Mouse (Mus musculus): ENCODE data around the gene Pla1a. TPM values are rescaled to one million over a fixed set of nuclear protein-coding genes. Genes with fewer than 3 reads are reported as not detected.

Pla1a gene
- polyA plus RNA-seq, 1 experiment from 2014 or later = 0.11 TPM

GRCm38 (mm10) chr16:38454533-38455254 is 21.7 kb upstream of the Pla1a start:
- ATAC-seq (ENCODE audit: low FRiP score, low TSS enrichment) (no peak), DNase-seq (ENCODE audit: low spot score) (no peak)
- 77% methylated on average over 11 of the region's 11 CpGs for WGBS
- no peaks in the 10 kb centered on the region for H3K27me3 ChIP-seq (ENCODE audit: control insufficient read depth, insufficient read depth, low read length)
- H3K9me3 ChIP-seq (ENCODE audit: control insufficient read depth, low read length) = no peaks in the 10 kb centered on the region
- no peaks in the 10 kb centered on the region; the same call in 1 of the 2 replicates for H3K36me3 ChIP-seq (ENCODE audit: control insufficient read depth, insufficient read depth, low read length)
- H3K4me2 ChIP-seq (replicated peaks; ENCODE audit: low read depth) = no peak overlapping the region
- H3K9ac ChIP-seq (ENCODE audit: low read length) = no peak overlapping the region
- H3K4me1 ChIP-seq (replicated peaks; ENCODE audit: control insufficient read depth, insufficient read depth) = no peaks in the 10 kb centered on the region
- no peak overlapping the region for H3K27ac ChIP-seq (replicated peaks)
- TF ChIP-seq EP300 (optimal IDR thresholded peaks at IDR 0.05) (no peak), CTCF (IDR thresholded peaks at IDR 0.05; ENCODE audit: low read depth) (no peak)
- H3K4me3 ChIP-seq (ENCODE audit: low read depth, low read length) = no peak overlapping the region

- H3K27me3 ChIP-seq (ENCODE audit: control insufficient read depth, insufficient read depth, low read length) = no peaks in the 10 kb centered on the region
- H3K36me3 ChIP-seq (ENCODE audit: control insufficient read depth, insufficient read depth, low read length) = peaks cover 4% of the 10 kb centered on the region
- H3K9ac ChIP-seq (ENCODE audit: low read length) = no peak overlapping the region
- no peak overlapping the region for H3K4me2 ChIP-seq (replicated peaks; ENCODE audit: low read depth)
- no peaks in the 10 kb centered on the region for H3K4me1 ChIP-seq (replicated peaks; ENCODE audit: control insufficient read depth, insufficient read depth)
- H3K4me3 ChIP-seq (ENCODE audit: low read depth, low read length) = no peak overlapping the region
- DNase-seq (ENCODE audit: low spot score) (no peak), ATAC-seq (ENCODE audit: low FRiP score, low TSS enrichment) (no peak)
- TF ChIP-seq CTCF (IDR thresholded peaks at IDR 0.05; ENCODE audit: low read depth) = no peak
- TF ChIP-seq EP300 (optimal IDR thresholded peaks at IDR 0.05) = no peak
- H3K27ac ChIP-seq (replicated peaks) = no peak overlapping the region
- no peaks in the 10 kb centered on the region for H3K9me3 ChIP-seq (ENCODE audit: control insufficient read depth, low read length)
- 93% methylated on average over 4 of the region's 4 CpGs for WGBS
Measured at GRCm38 (mm10) chr16:38453952-38454351, 21.0 kb upstream of the Pla1a start.

GRCm38 (mm10) chr16:38453203-38453553 is 20.2 kb upstream of the Pla1a start:
- Histone ChIP-seq H3K27me3 (ENCODE audit: control insufficient read depth, insufficient read depth, low read length) (no peaks in the 10 kb centered on the region), H3K9me3 (ENCODE audit: control insufficient read depth, low read length) (no peaks in the 10 kb centered on the region), H3K4me3 (ENCODE audit: low read depth, low read length) (peak overlapping the region; percentile 65), H3K4me2 (replicated peaks; ENCODE audit: low read depth) (peak overlapping the region; percentile 93), H3K27ac (replicated peaks) (peak overlapping the region; percentile 96), H3K4me1 (replicated peaks; ENCODE audit: control insufficient read depth, insufficient read depth) (no peaks in the 10 kb centered on the region), H3K36me3 (ENCODE audit: control insufficient read depth, insufficient read depth, low read length) (peaks cover 4% of the 10 kb centered on the region), H3K9ac (ENCODE audit: low read length) (peak overlapping the region; percentile 91)
- 13% methylated on average over 3 of the region's 3 CpGs for WGBS
- ATAC-seq (ENCODE audit: low FRiP score, low TSS enrichment) (no peak), DNase-seq (ENCODE audit: low spot score) (no peak)
- TF ChIP-seq CTCF (IDR thresholded peaks at IDR 0.05; ENCODE audit: low read depth) (no peak), EP300 (optimal IDR thresholded peaks at IDR 0.05) (no peak)

GRCm38 (mm10) chr16:38452442-38453202 is 19.7 kb upstream of the Pla1a start, which contains the start of gene Adprh:
TSS of gene Adprh (minus strand) at chr16:38452703.
- Histone ChIP-seq H3K4me3 (ENCODE audit: low read depth, low read length) (peak within 1 kb of the TSS; percentile 65), H3K4me1 (replicated peaks; ENCODE audit: control insufficient read depth, insufficient read depth) (no peaks in the 10 kb centered on the region), H3K36me3 (ENCODE audit: control insufficient read depth, insufficient read depth, low read length) (peaks cover 4% of the 10 kb centered on the region), H3K4me2 (replicated peaks; ENCODE audit: low read depth) (peak within 1 kb of the TSS; percentile 93), H3K9ac (ENCODE audit: low read length) (peak within 1 kb of the TSS; percentile 91), H3K27ac (replicated peaks) (peak within 1 kb of the TSS; percentile 96), H3K27me3 (ENCODE audit: control insufficient read depth, insufficient read depth, low read length) (no peaks in the 10 kb centered on the region), H3K9me3 (ENCODE audit: control insufficient read depth, low read length) (no peaks in the 10 kb centered on the region)
- no peak for TF ChIP-seq EP300 (optimal IDR thresholded peaks at IDR 0.05)
- TF ChIP-seq CTCF (IDR thresholded peaks at IDR 0.05; ENCODE audit: low read depth) = peak; percentile 29; the same call in 1 of the 2 replicates
- DNase-seq (ENCODE audit: low spot score) = peak; percentile 96
- WGBS = 1% methylated on average over 42 of the region's 61 CpGs
- peak; percentile 97 for ATAC-seq (ENCODE audit: low FRiP score, low TSS enrichment)

GRCm38 (mm10) chr16:38451421-38452205 is 18.7 kb upstream of the Pla1a start:
- TF ChIP-seq CTCF (IDR thresholded peaks at IDR 0.05; ENCODE audit: low read depth) (no peak), EP300 (optimal IDR thresholded peaks at IDR 0.05) (no peak)
- Histone ChIP-seq H3K9ac (ENCODE audit: low read length) (peak overlapping the region; percentile 91), H3K27ac (replicated peaks) (peak overlapping the region; percentile 96), H3K36me3 (ENCODE audit: control insufficient read depth, insufficient read depth, low read length) (peaks cover 12% of the 10 kb centered on the region), H3K27me3 (ENCODE audit: control insufficient read depth, insufficient read depth, low read length) (no peaks in the 10 kb centered on the region), H3K4me3 (ENCODE audit: low read depth, low read length) (peak overlapping the region; percentile 65), H3K9me3 (ENCODE audit: control insufficient read depth, low read length) (no peaks in the 10 kb centered on the region), H3K4me1 (replicated peaks; ENCODE audit: control insufficient read depth, insufficient read depth) (no peaks in the 10 kb centered on the region), H3K4me2 (replicated peaks; ENCODE audit: low read depth) (peak overlapping the region; percentile 93)
- WGBS = 39% methylated on average over 12 of the region's 12 CpGs
- no peak for DNase-seq (ENCODE audit: low spot score)
- ATAC-seq (ENCODE audit: low FRiP score, low TSS enrichment) = no peak
